Mouse (Mus musculus) embryonic facial prominence, embryonic 15.5 days (tissue): ENCODE data around the gene L2hgdh. TPM values are rescaled to one million over a fixed set of nuclear protein-coding genes. Genes with fewer than 3 reads are reported as not detected.
"Not testable (repeated sequence)": the region's sequence is repeated elsewhere in the genome, so short reads cannot be mapped to it uniquely, and the experiment has no call there.

Experiments
- ATAC-seq: fragments of 200-750 bp; cut with Nextera tagmentation; 2 replicates; pipeline ENCODE4 v1.8.0; 2017; ENCODE audit warnings: low read depth, moderate TSS enrichment; ENCODE audit not compliant: insufficient number of reproducible peaks, low FRiP score, low TSS enrichment
- H3K27ac ChIP-seq: fragments of 300-500 bp; sonication (generic); replicated peaks from 2 replicates; pipeline ENCODE4 v1.5.1; 2015; ENCODE audit warnings: mild to moderate bottlenecking, inconsistent platforms
- H3K27me3 ChIP-seq: fragments of 300-500 bp; sonication (generic); 2 replicates; pipeline ENCODE4 v1.6.1; 2015; ENCODE audit warnings: inconsistent platforms
- H3K36me3 ChIP-seq: fragments of 300-500 bp; sonication (generic); 2 replicates; pipeline ENCODE4 v1.6.1; 2015; ENCODE audit warnings: mild to moderate bottlenecking, inconsistent platforms
- H3K4me1 ChIP-seq: fragments of 300-500 bp; sonication (generic); 2 replicates; pipeline ENCODE4 v1.6.1; 2015; ENCODE audit warnings: inconsistent platforms
- H3K4me2 ChIP-seq: fragments of 300-500 bp; sonication (generic); replicated peaks from 2 replicates; pipeline ENCODE4 v1.6.1; 2015; ENCODE audit warnings: mild to moderate bottlenecking, inconsistent platforms
- H3K4me3 ChIP-seq: fragments of 300-500 bp; sonication (generic); replicated peaks from 2 replicates; pipeline ENCODE4 v1.5.1; 2015; ENCODE audit warnings: mild to moderate bottlenecking, inconsistent platforms
- H3K9ac ChIP-seq: fragments of 300-500 bp; sonication (generic); 2 replicates; pipeline ENCODE4 v1.6.1; 2015; ENCODE audit warnings: inconsistent platforms
- H3K9me3 ChIP-seq: fragments of 300-500 bp; sonication (generic); replicated peaks from 2 replicates; pipeline ENCODE4 v1.6.1; 2016; ENCODE audit warnings: inconsistent platforms
- WGBS: fragments of 180-500 bp; shearing (Covaris S2); methylation state at CpG from one replicate; pipeline ENCODE4 v1.1.7; 2015; 5-methylcytosine and 5-hydroxymethylcytosine counted together
- microRNA counts: library from miRNA; unstranded; fragments of <30 nt; microRNA quantifications from one replicate; lab custom pipeline; 2016
- microRNA-seq: library from miRNA; unstranded; fragments of <30 nt; microRNA quantifications from one replicate; pipeline ENCODE4, GENCODE M21; 2016; ENCODE audit warnings: borderline number of aligned reads
- polyA plus RNA-seq: library from polyadenylated mRNA; unstranded; fragments of >200 nt; fragmentation: Nextera tagmentation; extraction: Ambion mirVana; gene quantifications from 2 replicates; pipeline ENCODE4 v1.2.1, GENCODE M21; 2015

The L2hgdh gene
- polyA plus RNA-seq, 1 experiment from 2014 or later: 17.2 TPM

DNA sequence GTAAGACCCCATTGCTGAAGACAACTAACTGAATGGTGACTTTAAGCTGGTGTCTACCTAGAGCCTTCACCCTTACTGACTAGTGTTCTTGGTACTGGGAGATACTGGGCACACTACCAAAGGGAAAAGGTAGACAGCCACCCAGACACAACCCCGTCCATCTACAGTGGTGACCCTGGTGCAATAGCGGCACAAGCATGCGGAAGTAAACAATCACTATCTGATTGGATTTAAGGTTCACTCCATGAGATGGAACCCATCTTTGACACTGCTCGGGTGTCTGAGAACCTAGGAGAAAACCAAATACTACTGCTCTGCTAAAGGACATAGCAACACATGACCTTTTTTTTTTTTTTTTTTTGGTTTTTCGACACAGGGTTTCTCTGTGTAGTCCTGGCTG, 63.0 kb downstream of the L2hgdh start:
- Histone ChIP-seq H3K4me3 (no peak overlapping the region), H3K9me3 (no peaks in the 10 kb centered on the region), H3K27me3 (no peaks in the 10 kb centered on the region), H3K4me2 (no peak overlapping the region), H3K4me1 (no peaks in the 10 kb centered on the region), H3K27ac (no peak overlapping the region), H3K36me3 (0 out of 2 replicates have a peak, but pooled peaks cover 5% of the 10 kb centered on the region), H3K9ac (no peak overlapping the region)
- WGBS: 97% methylated on average over 5 of the region's 5 CpGs
- no peak for ATAC-seq

DNA sequence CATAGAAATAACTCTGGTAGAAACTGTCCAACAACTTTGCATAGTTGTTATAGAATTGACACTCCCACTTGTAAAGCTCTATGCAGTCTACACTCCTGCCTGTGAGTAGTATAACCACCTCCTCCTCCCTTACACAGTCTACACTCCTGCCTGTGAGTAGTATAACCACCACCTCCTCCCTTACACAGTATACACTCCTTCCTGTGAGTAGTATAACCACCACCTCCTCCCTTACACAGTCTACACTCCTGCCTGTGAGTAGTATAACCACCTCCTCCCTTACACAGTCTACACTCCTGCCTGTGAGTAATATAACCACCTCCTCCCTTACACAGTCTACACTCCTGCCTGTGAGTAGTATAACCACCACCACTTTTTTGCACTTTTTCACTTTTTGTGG, 70.7 kb downstream of the L2hgdh start:
- not testable (repeated sequence) for H3K9me3 ChIP-seq, H3K9ac ChIP-seq, H3K27ac ChIP-seq, H3K27me3 ChIP-seq, H3K4me3 ChIP-seq, H3K4me2 ChIP-seq, H3K4me1 ChIP-seq
- peaks cover 27% of the 10 kb centered on the region for H3K36me3 ChIP-seq
- 0 out of 2 replicates have a peak, but pooled peaks have one; percentile 65 for ATAC-seq

DNA sequence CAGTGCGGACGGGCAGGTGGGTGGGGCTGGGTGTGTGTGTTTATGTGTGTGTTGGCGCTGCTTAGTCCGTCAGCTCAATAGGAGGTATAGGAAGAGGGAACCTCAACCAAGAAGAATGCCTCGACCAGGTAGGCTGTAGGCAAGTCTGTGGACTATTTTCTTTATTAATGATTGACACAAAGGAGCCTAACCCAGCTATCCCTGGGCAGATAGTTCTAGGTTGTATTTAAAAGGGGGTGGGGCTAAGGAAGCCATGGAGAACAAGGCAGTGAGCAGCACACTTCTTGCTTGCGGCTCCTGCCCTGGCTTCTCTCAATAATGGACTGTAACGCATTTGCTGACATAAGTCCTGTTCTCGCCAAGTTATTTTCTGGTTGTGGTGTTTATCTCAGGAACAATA, 75.2 kb downstream of the L2hgdh start:
- no peak overlapping the region for H3K4me3 ChIP-seq
- no peak for ATAC-seq
- no peak overlapping the region for H3K27ac ChIP-seq
- no peak overlapping the region for H3K9ac ChIP-seq
- WGBS: 87% methylated on average over 8 of the region's 8 CpGs
- H3K9me3 ChIP-seq: no peaks in the 10 kb centered on the region
- peaks cover 49% of the 10 kb centered on the region for H3K36me3 ChIP-seq
- 0 out of 2 replicates have a peak, but pooled peaks cover 4% of the 10 kb centered on the region for H3K4me1 ChIP-seq
- no peaks in the 10 kb centered on the region for H3K27me3 ChIP-seq
- no peak overlapping the region for H3K4me2 ChIP-seq

DNA sequence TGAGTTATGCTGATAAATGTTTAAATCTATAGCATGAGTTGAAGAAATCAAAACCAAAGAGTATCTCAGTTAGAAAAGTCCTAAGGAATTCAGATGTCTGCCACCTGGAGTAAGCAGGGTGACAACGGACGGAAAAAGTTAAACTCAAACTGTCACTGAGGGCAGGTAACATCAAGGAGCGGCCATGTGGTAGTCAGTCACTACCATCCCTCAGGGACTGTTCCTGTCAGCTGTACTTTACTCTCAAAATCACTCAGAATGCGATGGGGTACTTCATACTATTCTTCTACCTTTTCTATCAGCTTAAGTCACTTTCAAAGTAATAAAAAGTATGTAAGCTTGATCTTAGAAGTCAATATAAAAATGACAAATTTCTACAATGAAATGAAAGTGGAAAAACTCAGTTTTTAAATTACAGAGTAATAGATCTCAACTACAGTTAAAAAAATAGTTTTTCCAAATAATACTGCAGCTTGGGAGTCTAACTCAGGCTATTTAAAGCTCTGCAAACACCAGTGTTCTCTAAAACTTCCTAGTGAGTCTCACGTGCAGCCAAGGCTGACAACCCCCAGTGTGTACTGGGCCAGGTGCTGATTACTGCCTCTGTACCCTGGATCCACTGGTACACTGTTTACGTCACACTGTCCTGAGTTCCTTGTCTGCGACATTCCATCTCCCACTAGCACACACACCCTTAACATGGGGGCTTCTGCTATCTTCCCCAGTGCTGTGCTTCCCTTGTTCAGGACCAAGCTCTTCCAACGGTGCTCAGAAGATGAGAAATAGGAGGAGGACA, 78.7 kb downstream of the L2hgdh start:
- Histone ChIP-seq H3K4me2 (no peak overlapping the region), H3K4me1 (0 out of 2 replicates have a peak, but pooled peaks cover 4% of the 10 kb centered on the region), H3K4me3 (no peak overlapping the region), H3K27me3 (no peaks in the 10 kb centered on the region), H3K27ac (no peak overlapping the region), H3K9ac (no peak overlapping the region), H3K9me3 (no peaks in the 10 kb centered on the region), H3K36me3 (peaks cover 30% of the 10 kb centered on the region)
- WGBS: 78% methylated on average over 8 of the region's 8 CpGs
- no peak for ATAC-seq

DNA sequence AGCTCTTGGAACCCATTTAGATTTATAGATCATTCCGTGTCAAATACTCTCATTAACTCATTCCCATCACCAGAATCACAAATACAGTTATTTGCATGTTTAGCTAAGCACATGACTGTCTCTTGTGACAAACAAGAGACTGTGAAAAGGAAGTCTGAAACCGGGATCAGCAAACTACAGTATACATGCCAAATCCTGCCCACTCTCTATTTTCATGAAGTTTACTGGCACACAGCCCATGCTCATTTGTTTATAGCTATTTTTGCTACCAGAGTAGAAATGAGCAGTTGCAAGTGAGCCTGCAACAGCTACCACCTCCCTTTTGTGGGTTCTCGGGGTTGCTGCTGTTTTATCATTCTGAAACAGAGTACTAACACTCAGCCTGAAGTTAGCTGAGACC, 79.8 kb downstream of the L2hgdh start:
- no peaks in the 10 kb centered on the region for H3K27me3 ChIP-seq
- peaks cover 38% of the 10 kb centered on the region for H3K36me3 ChIP-seq
- 39% methylated on average over 3 of the region's 3 CpGs for WGBS
- 0 out of 2 replicates have a peak, but pooled peaks cover 4% of the 10 kb centered on the region for H3K4me1 ChIP-seq
- no peak overlapping the region for H3K4me2 ChIP-seq
- H3K27ac ChIP-seq: 0 out of 2 replicates have a peak overlapping the region, but pooled peaks have one; percentile 39
- H3K9me3 ChIP-seq: no peaks in the 10 kb centered on the region
- H3K9ac ChIP-seq: no peak overlapping the region
- no peak overlapping the region for H3K4me3 ChIP-seq
- no peak for ATAC-seq

DNA sequence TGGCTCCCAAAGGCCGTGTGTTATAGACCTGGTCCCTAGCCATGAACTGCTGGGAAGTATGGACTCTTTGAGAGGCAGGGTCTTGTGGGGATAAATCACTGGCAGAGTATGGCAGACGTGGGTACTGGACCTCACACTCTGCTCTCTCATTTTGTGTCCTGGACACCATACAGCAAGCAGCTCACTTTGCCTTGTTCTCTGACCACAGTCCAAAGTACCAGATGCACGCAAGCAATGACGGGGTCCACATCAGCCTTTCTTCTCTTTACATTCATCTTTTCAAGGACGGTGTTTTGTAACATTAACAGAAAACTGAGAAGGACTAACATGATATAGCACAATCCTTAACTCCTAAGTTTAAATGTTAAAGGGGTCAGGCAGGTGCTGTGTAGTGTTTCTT, 81.8 kb downstream of the L2hgdh start:
- Histone ChIP-seq H3K4me3 (no peak overlapping the region), H3K27me3 (no peaks in the 10 kb centered on the region), H3K4me1 (0 out of 2 replicates have a peak, but pooled peaks cover 4% of the 10 kb centered on the region), H3K27ac (no peak overlapping the region), H3K4me2 (no peak overlapping the region), H3K36me3 (peaks cover 39% of the 10 kb centered on the region), H3K9ac (no peak overlapping the region), H3K9me3 (no peaks in the 10 kb centered on the region)
- no peak for ATAC-seq
- 87% methylated on average over 5 of the region's 5 CpGs for WGBS

MicroRNAs encoded within 50 kb of the gene (microRNA counts, 519-probe panel; counts per million panel counts)
- microRNA mmu-miR-681 (lab: Ali Mortazavi, UCI): not detected

Small RNA genes within 50 kb of the gene (microRNA-seq; reads per million reads assigned to microRNA genes)
- not detected for gene Mir681

Other genes with a start within 250 kb of the L2hgdh start
- 29.4 TPM in 2 replicates for gene Vcpkmt, start 141.8 kb downstream of the L2hgdh start, polyA plus RNA-seq
- gene Sos2, start 43.0 kb downstream of the L2hgdh start, polyA plus RNA-seq: 10.3 and 10.7 TPM in 2 replicates
- 32.5 and 35.0 TPM in 2 replicates for gene Atp5s, start 77 bp upstream of the L2hgdh start, polyA plus RNA-seq
- gene Cdkl1, start 66.4 kb upstream of the L2hgdh start, polyA plus RNA-seq: 2.8 and 3.2 TPM in 2 replicates
- gene Atl1, start 167.7 kb upstream of the L2hgdh start, polyA plus RNA-seq: 7.3 and 8.6 TPM in 2 replicates
- gene Map4k5, start 168.3 kb upstream of the L2hgdh start, polyA plus RNA-seq: 36.5 and 36.6 TPM in 2 replicates